Mouse (Mus musculus) MEL (cell line): Measurements from ENCODE around the gene E130308A19Rik. TPM values are rescaled to one million over a fixed set of nuclear protein-coding genes. Genes with fewer than 3 reads are reported as not detected.

Experiments
- DNase-seq: peaks from one replicate; pipeline ENCODE4 v3.0.0; 2011; ENCODE audit warnings: low read depth, low spot score
- H3K27ac ChIP-seq: 2 replicates; pipeline ENCODE4 v1.5.1; 2012; ENCODE audit warnings: low read depth, mild to moderate bottlenecking, control low read depth, low read length, moderate library complexity; ENCODE audit not compliant: control insufficient read depth
- H3K27me3 ChIP-seq, 2 experiments: fragments of 150-350 bp in 1 of 2; sonication (generic) in 1 of 2; 2 replicates each; pipeline ENCODE4 v1.6.1; 2012; ENCODE audit warnings: low read length in 2 of 2, mild to moderate bottlenecking in 2 of 2, improper control_type of control experiment in 1 of 2, moderate library complexity in 1 of 2; ENCODE audit not compliant: insufficient read depth in 2 of 2, control insufficient read depth in 1 of 2
- H3K36me3 ChIP-seq, 2 experiments: 2 replicates each; pipeline ENCODE4 v1.6.1; 2012 to 2014; ENCODE audit warnings: low read length in 2 of 2, improper control_type of control experiment in 1 of 2, inconsistent platforms in 1 of 2, mild to moderate bottlenecking in 1 of 2; ENCODE audit not compliant: insufficient read depth in 2 of 2, control insufficient read depth in 1 of 2
- H3K4me1 ChIP-seq, 2 experiments: fragments of 150-350 bp in 1 of 2; sonication (generic) in 1 of 2; 2 replicates each; pipeline ENCODE4 v1.6.1; 2012; ENCODE audit warnings: low read length in 2 of 2, improper control_type of control experiment in 1 of 2, mild to moderate bottlenecking in 1 of 2; ENCODE audit not compliant: insufficient read depth in 2 of 2, control insufficient read depth in 1 of 2
- H3K4me3 ChIP-seq, 2 experiments: fragments of 150-350 bp in 1 of 2; sonication (generic) in 1 of 2; 2 replicates each; pipeline ENCODE4 v1.5.1; 2012; ENCODE audit warnings: low read depth in 2 of 2, low read length in 2 of 2, mild to moderate bottlenecking in 2 of 2, moderate library complexity in 2 of 2, control low read depth in 1 of 2, improper control_type of control experiment in 1 of 2; ENCODE audit not compliant: control insufficient read depth in 1 of 2, insufficient read depth in 1 of 2
- H3K79me2 ChIP-seq: 2 replicates; pipeline ENCODE4 v1.6.1; 2012; ENCODE audit warnings: mild to moderate bottlenecking, low read length, moderate library complexity; ENCODE audit not compliant: control insufficient read depth, poor library complexity, insufficient read depth
- H3K9ac ChIP-seq: 2 replicates; pipeline ENCODE4 v1.6.1; 2012; ENCODE audit warnings: low read depth, mild to moderate bottlenecking, control low read depth, low read length, moderate library complexity; ENCODE audit not compliant: control insufficient read depth, poor library complexity, severe bottlenecking
- H3K9me3 ChIP-seq: fragments of 150-350 bp; sonication (generic); replicated peaks from 2 replicates; pipeline ENCODE4 v1.6.1; 2012; ENCODE audit warnings: mild to moderate bottlenecking, low read length, improper control_type of control experiment, moderate library complexity; ENCODE audit not compliant: insufficient read depth
- BHLHE40 ChIP-seq: IDR thresholded peaks from 2 replicates; pipeline ENCODE4 v1.6.1; 2012; ENCODE audit warnings: low read depth, mild to moderate bottlenecking, inconsistent platforms, low read length, improper control_type of control experiment, borderline replicate concordance
- CHD1 ChIP-seq: IDR thresholded peaks from 2 replicates; pipeline ENCODE4 v1.6.1; 2012; ENCODE audit warnings: low read depth, mild to moderate bottlenecking, inconsistent platforms, low read length, improper control_type of control experiment
- CHD2 ChIP-seq: IDR thresholded peaks from 2 replicates; pipeline ENCODE4 v1.6.1; 2011; ENCODE audit warnings: low read length, improper control_type of control experiment
- CTCF ChIP-seq, 3 experiments: IDR thresholded peaks in 2 of 3; conservative IDR thresholded peaks in 1 of 3; 2 replicates each; pipeline ENCODE4 v1.5.1; 2011 to 2012; ENCODE audit warnings: low read length in 3 of 3, low read depth in 2 of 3, mild to moderate bottlenecking in 2 of 3, improper control_type of control experiment in 1 of 3, inconsistent platforms in 1 of 3, mixed read lengths in 1 of 3, moderate library complexity in 1 of 3; ENCODE audit not compliant: control insufficient read depth in 1 of 3, insufficient read depth in 1 of 3, poor library complexity in 1 of 3, severe bottlenecking in 1 of 3
- E2F4 ChIP-seq: IDR thresholded peaks from 2 replicates; pipeline ENCODE4 v1.6.1; 2011; ENCODE audit warnings: low read depth, low read length, improper control_type of control experiment, borderline replicate concordance
- ELF1 ChIP-seq: IDR thresholded peaks from 2 replicates; pipeline ENCODE4 v1.6.1; 2014; ENCODE audit warnings: low read depth, mild to moderate bottlenecking, inconsistent platforms, low read length, improper control_type of control experiment, moderate library complexity
- EP300 ChIP-seq, 2 experiments: IDR thresholded peaks; 2 replicates each; pipeline ENCODE4 v1.6.1; 2011; ENCODE audit warnings: improper control_type of control experiment in 2 of 2, low read length in 2 of 2, low read depth in 1 of 2, mild to moderate bottlenecking in 1 of 2
- ETS1 ChIP-seq: IDR thresholded peaks from 2 replicates; pipeline ENCODE4 v1.6.1; 2012; ENCODE audit warnings: low read depth, mild to moderate bottlenecking, inconsistent platforms, low read length, improper control_type of control experiment, moderate library complexity
- GABPA ChIP-seq: IDR thresholded peaks from 2 replicates; pipeline ENCODE4 v1.6.1; 2012; ENCODE audit warnings: low read depth, mild to moderate bottlenecking, inconsistent platforms, low read length, improper control_type of control experiment, moderate library complexity
- GATA1 ChIP-seq: IDR thresholded peaks from 2 replicates; pipeline ENCODE4 v1.6.1; 2011; ENCODE audit warnings: low read depth, low read length, improper control_type of control experiment
- HCFC1 ChIP-seq: IDR thresholded peaks from 2 replicates; pipeline ENCODE4 v1.6.1; 2012; ENCODE audit warnings: low read depth, mild to moderate bottlenecking, inconsistent platforms, low read length, improper control_type of control experiment, moderate library complexity
- JUND ChIP-seq: IDR thresholded peaks from 2 replicates; pipeline ENCODE4 v1.6.1; 2011; ENCODE audit warnings: low read depth, mild to moderate bottlenecking, improper control_type of control experiment, low read length
- KAT2A ChIP-seq: conservative IDR thresholded peaks from 2 replicates; pipeline ENCODE4 v1.6.1; 2012; ENCODE audit warnings: low read depth, low read length, improper control_type of control experiment, inconsistent platforms
- MAFK ChIP-seq: IDR thresholded peaks from 2 replicates; pipeline ENCODE4 v1.6.1; 2011; ENCODE audit warnings: low read depth, mild to moderate bottlenecking, low read length, improper control_type of control experiment, borderline replicate concordance
- MAX ChIP-seq: IDR thresholded peaks from 2 replicates; pipeline ENCODE4 v1.6.1; 2011; ENCODE audit warnings: low read length, improper control_type of control experiment
- MAZ ChIP-seq: IDR thresholded peaks from 2 replicates; pipeline ENCODE4 v1.6.1; 2012; ENCODE audit warnings: low read depth, mild to moderate bottlenecking, inconsistent platforms, low read length, improper control_type of control experiment
- MEF2A ChIP-seq: IDR thresholded peaks from 2 replicates; pipeline ENCODE4 v1.6.1; 2014; ENCODE audit warnings: low read depth, mild to moderate bottlenecking, inconsistent platforms, low read length, improper control_type of control experiment; ENCODE audit not compliant: poor library complexity, insufficient replicate concordance, severe bottlenecking; ENCODE audit errors: extremely low read depth
- MXI1 ChIP-seq: IDR thresholded peaks from 2 replicates; pipeline ENCODE4 v1.6.1; 2011; ENCODE audit warnings: mild to moderate bottlenecking, low read depth, low read length, improper control_type of control experiment
- MYB ChIP-seq: IDR thresholded peaks from 2 replicates; pipeline ENCODE4 v1.6.1; 2011; ENCODE audit warnings: mild to moderate bottlenecking, low read depth, low read length, improper control_type of control experiment
- MYC ChIP-seq: IDR thresholded peaks from 2 replicates; pipeline ENCODE4 v1.6.1; 2011; ENCODE audit warnings: low read depth, mild to moderate bottlenecking, low read length, improper control_type of control experiment, moderate library complexity
- NELFE ChIP-seq: IDR thresholded peaks from 2 replicates; pipeline ENCODE4 v1.6.1; 2011; ENCODE audit warnings: low read depth, low read length, improper control_type of control experiment
- POLR2A ChIP-seq, 2 experiments: IDR thresholded peaks; 2 replicates each; pipeline ENCODE4 v1.6.1; 2011 to 2012; ENCODE audit warnings: low read length in 2 of 2, mild to moderate bottlenecking in 2 of 2, control low read depth in 1 of 2, improper control_type of control experiment in 1 of 2, low read depth in 1 of 2, moderate library complexity in 1 of 2; ENCODE audit not compliant: control insufficient read depth in 1 of 2, insufficient read depth in 1 of 2, poor library complexity in 1 of 2
- POLR2AphosphoS2 ChIP-seq: IDR thresholded peaks from 2 replicates; pipeline ENCODE4 v1.6.1; 2011; ENCODE audit warnings: low read length, improper control_type of control experiment
- POLR2AphosphoS5 ChIP-seq: IDR thresholded peaks from 2 replicates; pipeline ENCODE4 v1.6.1; 2012; ENCODE audit warnings: low read depth, borderline replicate concordance, mild to moderate bottlenecking, inconsistent platforms, low read length, moderate library complexity, mixed read lengths
- RAD21 ChIP-seq: IDR thresholded peaks from 2 replicates; pipeline ENCODE4 v1.6.1; 2011; ENCODE audit warnings: mild to moderate bottlenecking, low read depth, low read length, improper control_type of control experiment
- RCOR1 ChIP-seq: IDR thresholded peaks from 2 replicates; pipeline ENCODE4 v1.6.1; 2012; ENCODE audit warnings: low read depth, mild to moderate bottlenecking, inconsistent platforms, low read length, improper control_type of control experiment
- SIN3A ChIP-seq: IDR thresholded peaks from 2 replicates; pipeline ENCODE4 v1.6.1; 2012; ENCODE audit warnings: low read length, improper control_type of control experiment, inconsistent platforms
- SMC3 ChIP-seq: IDR thresholded peaks from 2 replicates; pipeline ENCODE4 v1.6.1; 2011; ENCODE audit warnings: low read depth, low read length, improper control_type of control experiment
- TAL1 ChIP-seq: IDR thresholded peaks from 2 replicates; pipeline ENCODE4 v1.6.1; 2012; ENCODE audit warnings: mild to moderate bottlenecking, inconsistent platforms, low read length, moderate library complexity, mixed read lengths
- TBP ChIP-seq: IDR thresholded peaks from 2 replicates; pipeline ENCODE4 v1.8.0; 2011; ENCODE audit warnings: low read depth, low read length, improper control_type of control experiment
- TCF12 ChIP-seq: IDR thresholded peaks from 2 replicates; pipeline ENCODE4 v1.6.1; 2014; ENCODE audit warnings: low read depth, mild to moderate bottlenecking, inconsistent platforms, low read length, improper control_type of control experiment, moderate library complexity
- UBTF ChIP-seq: IDR thresholded peaks from 2 replicates; pipeline ENCODE4 v1.6.1; 2012; ENCODE audit warnings: low read depth, mild to moderate bottlenecking, inconsistent platforms, low read length, improper control_type of control experiment, moderate library complexity, borderline replicate concordance; ENCODE audit not compliant: insufficient read depth
- USF1 ChIP-seq: IDR thresholded peaks from 2 replicates; pipeline ENCODE4 v1.6.1; 2014; ENCODE audit warnings: low read depth, mild to moderate bottlenecking, inconsistent platforms, low read length, improper control_type of control experiment, moderate library complexity
- USF2 ChIP-seq, 2 experiments: IDR thresholded peaks; 2 replicates each; pipeline ENCODE4 v1.6.1; 2011 to 2012; ENCODE audit warnings: improper control_type of control experiment in 2 of 2, low read length in 2 of 2, borderline replicate concordance in 1 of 2, inconsistent platforms in 1 of 2, low read depth in 1 of 2, mild to moderate bottlenecking in 1 of 2; ENCODE audit not compliant: insufficient read depth in 1 of 2
- ZC3H11A ChIP-seq: IDR thresholded peaks from 2 replicates; pipeline ENCODE4 v1.6.1; 2012; ENCODE audit warnings: low read depth, mild to moderate bottlenecking, inconsistent platforms, low read length, improper control_type of control experiment
- ZKSCAN1 ChIP-seq: IDR thresholded peaks from 2 replicates; pipeline ENCODE4 v1.6.1; 2012; ENCODE audit warnings: low read depth, mild to moderate bottlenecking, inconsistent platforms, low read length, improper control_type of control experiment, moderate library complexity
- ZMIZ1 ChIP-seq: IDR thresholded peaks from 2 replicates; pipeline ENCODE4 v1.6.1; 2012; ENCODE audit warnings: low read depth, mild to moderate bottlenecking, inconsistent platforms, low read length, improper control_type of control experiment, moderate library complexity
- ZNF384 ChIP-seq: IDR thresholded peaks from 2 replicates; pipeline ENCODE4 v1.6.1; 2012; ENCODE audit warnings: low read depth, mild to moderate bottlenecking, inconsistent platforms, low read length, improper control_type of control experiment
- polyA plus RNA-seq, 2 experiments: library from polyadenylated mRNA; stranded (reverse) in 1 of 2; unstranded in 1 of 2; fragments of >175 nt in 1 of 2; fragments of >200 nt in 1 of 2; gene quantifications; 2 replicates each; pipeline versions ENCODE4 v1.2.1 to v1.2.4; 2012; ENCODE audit warnings: low replicate concordance in 2 of 2, low read depth in 1 of 2; ENCODE audit not compliant: insufficient read length in 2 of 2, insufficient read depth in 1 of 2, missing spikeins in 1 of 2
- total RNA-seq: library from RNA; depleted of rRNA; stranded (reverse); fragments of 300-350 nt; gene quantifications from 2 replicates; pipeline ENCODE4 v1.2.3, GENCODE M21; 2012

The E130308A19Rik gene
- total and polyA plus RNA-seq, 3 experiments, result 4.0 to 12.5 TPM; not detected in 1

DNA sequence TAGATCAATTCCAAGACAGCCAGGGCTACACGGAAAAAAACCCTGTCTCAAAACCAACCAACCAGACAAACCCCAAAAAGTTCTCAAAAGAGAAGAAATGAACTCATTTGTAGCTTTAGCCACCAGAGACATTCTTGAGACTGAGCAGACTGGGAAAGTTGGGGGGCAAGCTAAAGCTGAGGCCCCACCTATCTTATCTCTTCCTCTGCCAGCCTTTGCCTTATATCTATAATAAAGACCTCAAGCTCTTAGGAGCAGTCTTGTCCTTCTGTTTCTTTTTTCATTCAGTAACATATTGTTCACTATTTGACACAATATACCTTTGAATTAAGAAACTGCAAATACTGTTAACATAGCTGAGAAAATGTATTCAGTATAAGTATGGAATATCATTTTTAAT is 55.4 kb downstream of the E130308A19Rik start:
- peak overlapping the region; percentile 44 for H3K27ac ChIP-seq
- H3K79me2 ChIP-seq, result no peaks in the 10 kb centered on the region
- H3K27me3 ChIP-seq, result no peaks in the 10 kb centered on the region
- no peaks in the 10 kb centered on the region for H3K9me3 ChIP-seq
- H3K4me3 ChIP-seq, result peak overlapping the region in 1 of 2 experiments; percentile 21; a peak in 1 of 4 replicates
- H3K9ac ChIP-seq, result no peak overlapping the region
- peaks cover 33 to 36% of the 10 kb centered on the region in 2 experiments for H3K4me1 ChIP-seq
- peak; percentile 54 for DNase-seq
- peaks cover 0 to 44% of the 10 kb centered on the region in 2 experiments; a peak in 2 of 4 replicates for H3K36me3 ChIP-seq
- no peak for TF ChIP-seq E2F4
- TF ChIP-seq USF2 (IDR thresholded peaks at IDR 0.05; ENCODE audit: borderline replicate concordance in 1 of 2, insufficient read depth in 1 of 2, low read depth in 1 of 2, low read length in 2 of 2), result no peak
- TF ChIP-seq POLR2AphosphoS2, result no peak
- no peak for TF ChIP-seq HCFC1
- peak; percentile 60 for TF ChIP-seq ETS1
- no peak for TF ChIP-seq NELFE
- no peak for TF ChIP-seq UBTF
- 0 out of 2 replicates have a peak, but pooled peaks have one; percentile 21 for TF ChIP-seq ZNF384
- peak; percentile 84 for TF ChIP-seq GATA1
- peak; percentile 52; the same call in 1 of the 2 replicates for TF ChIP-seq MAZ
- TF ChIP-seq RCOR1, result peak; percentile 50; the same call in 1 of the 2 replicates
- no peak for TF ChIP-seq CHD2
- no peak for TF ChIP-seq SMC3
- no peak for TF ChIP-seq RAD21
- TF ChIP-seq TAL1, result no peak
- TF ChIP-seq CHD1, result no peak
- no peak for TF ChIP-seq CTCF (IDR thresholded peaks at IDR 0.05 in 2 of 3, conservative IDR thresholded peaks at IDR 0.05 in 1 of 3; ENCODE audit: control insufficient read depth in 1 of 3, insufficient read depth in 1 of 3, low read depth in 2 of 3, low read length in 3 of 3, poor library complexity in 1 of 3, severe bottlenecking in 1 of 3)
- TF ChIP-seq TBP, result peak; percentile 50; the same call in 1 of the 2 replicates
- no peak for TF ChIP-seq MYC
- no peak for TF ChIP-seq ZC3H11A
- no peak for TF ChIP-seq POLR2A (IDR thresholded peaks at IDR 0.05; ENCODE audit: control insufficient read depth in 1 of 2, insufficient read depth in 1 of 2, low read depth in 1 of 2, low read length in 2 of 2, poor library complexity in 1 of 2)
- TF ChIP-seq MEF2A, result no peak
- no peak for TF ChIP-seq MAX
- no peak for TF ChIP-seq MAFK
- no peak for TF ChIP-seq KAT2A
- no peak for TF ChIP-seq ZKSCAN1
- no peak for TF ChIP-seq JUND
- no peak for TF ChIP-seq USF1
- TF ChIP-seq SIN3A, result no peak
- no peak for TF ChIP-seq MXI1
- TF ChIP-seq MYB, result no peak
- TF ChIP-seq ELF1, result no peak
- no peak for TF ChIP-seq BHLHE40
- no peak for TF ChIP-seq GABPA
- no peak for TF ChIP-seq POLR2AphosphoS5
- TF ChIP-seq TCF12, result peak; percentile 59
- peak; percentile 71 to 72 for TF ChIP-seq EP300 (IDR thresholded peaks at IDR 0.05; ENCODE audit: low read depth in 1 of 2, low read length in 2 of 2)
- TF ChIP-seq ZMIZ1, result no peak
